Mouse (Mus musculus) testis, adult 2 months (tissue): ENCODE data around the gene N6amt1.

Experiments used
- CTCF ChIP-seq: fragments of 200-500 bp; IDR thresholded peaks from 2 replicates; pipeline ENCODE4 v1.5.1; 2012; ENCODE audit warnings: low read depth, mild to moderate bottlenecking, inconsistent platforms, low read length, moderate library complexity; ENCODE audit not compliant: control insufficient read depth, insufficient read depth, insufficient replicate concordance
- POLR2A ChIP-seq: fragments of 200-500 bp; IDR thresholded peaks from 2 replicates; pipeline ENCODE4 v1.6.1; 2012; ENCODE audit warnings: low read depth, mild to moderate bottlenecking, inconsistent platforms, low read length, moderate library complexity; ENCODE audit not compliant: control insufficient read depth

- TF ChIP-seq CTCF: no peak
- no peak for TF ChIP-seq POLR2A
Observed at GRCm38 (mm10) chr16:87366035-87366434, 12.1 kb downstream of the N6amt1 start.
